Mouse (Mus musculus) frontal cortex, adult (tissue): ENCODE data around the gene Slc16a7.

Experiments used
- ATAC-seq: cut with Nextera tagmentation; 2 replicates; pipeline ENCODE4 v1.9.2; 2017; ENCODE audit warnings: mild to moderate bottlenecking, moderate library complexity, mixed read lengths; ENCODE audit not compliant: low TSS enrichment

Gene Slc16a7

DNA sequence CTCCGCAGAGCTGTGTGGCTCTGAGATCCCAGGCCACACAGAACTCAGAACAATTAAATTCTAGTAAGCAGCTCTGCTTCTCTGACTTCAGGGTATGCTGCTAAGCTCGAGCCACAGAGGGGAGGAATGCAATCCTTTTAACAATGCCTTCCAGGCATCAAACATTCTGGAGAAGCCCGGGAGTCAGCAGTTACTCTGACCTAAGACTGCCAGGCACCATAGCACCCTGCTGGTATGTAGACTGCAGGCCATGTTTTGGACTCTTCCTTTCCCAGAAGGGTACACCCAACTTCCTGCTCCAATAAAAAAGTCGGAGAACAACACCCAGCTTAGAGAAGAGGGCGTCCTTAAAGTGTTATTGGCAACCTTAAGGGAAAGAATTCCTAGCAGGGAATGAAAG, 205.1 kb downstream of the Slc16a7 start:
- ATAC-seq = no peak

DNA sequence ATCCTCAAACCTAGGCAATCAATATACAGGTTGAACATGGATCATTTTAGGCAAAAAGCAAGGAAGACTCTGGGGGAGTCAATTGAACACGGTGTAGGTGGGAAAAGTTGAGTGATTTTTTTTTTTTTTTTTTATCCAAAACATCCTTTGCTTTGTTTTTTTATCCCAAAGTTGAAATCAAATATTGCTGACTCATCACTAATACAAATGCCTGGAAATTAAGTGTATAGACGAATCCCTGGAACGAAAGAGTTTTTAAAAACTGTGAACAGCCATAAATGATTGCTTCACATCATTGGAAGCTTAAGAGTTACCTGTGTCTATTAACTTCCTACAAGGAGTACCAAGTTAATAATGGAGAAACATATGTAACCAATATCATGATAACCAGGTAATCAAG, 206.7 kb downstream of the Slc16a7 start:
- no peak for ATAC-seq

DNA sequence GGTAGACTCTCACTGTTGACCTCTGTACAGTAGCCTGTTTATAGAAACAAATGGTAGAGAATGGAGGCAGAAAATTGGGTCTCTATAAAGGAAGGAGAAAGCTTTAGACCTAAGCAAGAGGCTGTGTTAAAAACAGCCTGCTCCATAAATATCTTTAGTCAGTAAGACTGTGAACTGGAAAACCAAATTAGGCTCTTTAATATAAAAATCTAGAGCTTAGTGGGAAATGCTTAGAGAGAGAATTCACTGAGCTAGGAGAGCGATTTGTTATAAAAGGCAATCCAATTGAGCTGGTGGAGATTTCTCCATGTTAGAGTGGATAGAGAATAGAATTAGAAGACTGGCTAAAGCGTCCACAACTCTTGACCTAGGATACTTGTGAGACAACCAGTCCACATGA, 211.5 kb downstream of the Slc16a7 start:
- peak; percentile 97 for ATAC-seq

DNA sequence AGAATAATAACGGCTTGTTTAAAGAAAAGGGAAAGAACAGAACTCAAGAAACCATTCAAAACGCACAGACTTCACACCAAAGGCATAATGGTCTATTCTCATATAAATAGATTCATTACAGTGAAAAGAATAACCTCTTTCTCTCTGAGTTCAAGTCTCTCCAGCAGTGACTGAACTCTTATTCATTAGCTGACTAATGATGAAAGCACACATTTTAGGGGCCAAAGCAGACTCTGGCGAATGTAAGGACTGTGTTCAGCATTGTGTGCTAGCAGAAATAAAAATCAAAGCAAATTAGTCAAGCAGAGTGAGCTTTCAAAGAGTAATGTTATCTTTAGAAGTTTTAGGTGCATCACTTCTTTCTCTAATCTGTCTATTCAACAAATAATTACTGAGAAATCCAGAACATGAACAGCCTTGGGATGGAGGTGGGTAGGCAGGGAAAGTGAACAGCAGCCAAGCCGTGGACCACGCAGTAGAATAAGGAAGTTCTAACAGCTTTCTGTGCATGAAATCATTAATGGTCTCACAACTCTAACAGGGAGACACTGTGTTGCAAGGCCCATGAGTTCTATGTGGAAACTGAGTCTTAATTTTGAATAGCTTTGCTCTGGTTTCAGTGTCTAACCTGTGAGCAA, 214.1 kb downstream of the Slc16a7 start:
- no peak for ATAC-seq

DNA sequence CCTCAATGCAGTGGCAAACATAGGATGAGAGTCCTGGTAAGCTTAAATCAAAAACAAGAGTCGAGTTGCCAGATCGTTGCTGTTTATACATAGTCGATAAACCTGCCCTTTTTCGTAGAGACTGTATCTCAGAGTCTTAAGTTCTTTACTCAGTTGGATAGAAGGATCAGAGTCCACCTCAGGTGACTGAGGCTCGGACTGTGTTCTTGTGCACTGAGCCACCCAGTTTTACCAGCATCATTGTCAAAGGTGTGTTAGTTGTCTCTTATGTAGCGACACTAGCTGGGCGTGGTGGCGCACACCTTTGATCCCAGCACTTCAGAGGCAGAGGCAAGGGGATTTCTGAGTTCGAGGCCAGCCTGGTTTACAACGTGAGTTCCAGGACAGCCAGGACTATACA, 217.6 kb downstream of the Slc16a7 start:
- ATAC-seq = no peak

DNA sequence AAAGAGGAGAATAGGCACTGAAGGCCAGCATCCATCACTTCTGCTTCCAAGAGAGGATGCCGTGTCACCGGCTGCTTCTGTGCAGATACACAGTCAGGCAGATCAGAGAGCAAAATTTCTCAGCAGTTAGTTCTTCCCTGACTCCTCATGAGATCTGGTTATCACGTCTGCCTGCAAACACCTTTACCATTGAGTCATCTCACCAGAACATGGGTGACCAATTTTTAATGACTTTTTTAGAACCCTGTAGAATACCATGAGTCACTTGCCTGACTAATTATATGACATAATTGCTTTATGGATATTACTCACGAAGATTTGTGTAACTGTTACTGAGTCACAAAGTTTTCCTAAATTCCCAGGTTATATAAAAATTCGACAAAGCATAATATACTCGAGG, 218.1 kb downstream of the Slc16a7 start:
- peak; percentile 13; the same call in 1 of the 2 replicates for ATAC-seq
